Mouse (Mus musculus): Measurements from ENCODE around the gene Grin3a.
"Not testable (repeated sequence)": the region's sequence is repeated elsewhere in the genome, so short reads cannot be mapped to it uniquely, and the experiment has no call there.

Grin3a gene

DNA sequence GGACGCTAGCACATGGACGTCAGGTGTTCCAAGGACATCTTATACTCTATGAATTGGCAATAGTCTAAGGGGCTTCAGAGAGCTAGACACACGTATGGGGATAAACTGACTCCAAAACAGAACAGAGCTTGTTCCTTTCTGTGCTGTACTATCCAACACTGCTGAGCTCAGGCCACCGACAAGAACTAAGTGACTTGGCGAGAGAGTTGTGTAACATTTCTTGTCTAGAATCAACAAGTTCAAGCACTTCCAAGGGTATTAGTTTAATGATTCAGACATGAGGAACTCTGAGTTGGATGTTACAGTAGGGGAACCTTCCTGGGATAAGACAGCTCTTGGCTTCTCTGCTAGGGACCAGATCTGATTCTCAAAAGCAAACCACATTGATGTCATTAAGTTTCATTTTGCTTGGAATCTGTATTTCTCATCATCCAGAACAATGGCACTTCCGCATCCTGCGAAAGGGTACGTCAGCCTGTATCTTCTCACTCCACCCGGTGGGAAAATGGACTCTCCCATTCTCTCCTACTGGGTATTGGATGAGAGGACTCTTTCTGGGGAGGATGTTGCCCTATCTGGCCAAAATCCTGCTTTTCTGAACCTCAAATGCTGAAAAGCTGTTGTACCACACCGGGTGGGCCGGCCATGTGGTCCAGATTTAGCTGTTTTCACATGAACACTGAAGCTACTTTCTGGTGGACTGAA, 165.2 kb downstream of the Grin3a start:
- peak in 1 of 2 experiments; percentile 14 for DNase-seq

DNA sequence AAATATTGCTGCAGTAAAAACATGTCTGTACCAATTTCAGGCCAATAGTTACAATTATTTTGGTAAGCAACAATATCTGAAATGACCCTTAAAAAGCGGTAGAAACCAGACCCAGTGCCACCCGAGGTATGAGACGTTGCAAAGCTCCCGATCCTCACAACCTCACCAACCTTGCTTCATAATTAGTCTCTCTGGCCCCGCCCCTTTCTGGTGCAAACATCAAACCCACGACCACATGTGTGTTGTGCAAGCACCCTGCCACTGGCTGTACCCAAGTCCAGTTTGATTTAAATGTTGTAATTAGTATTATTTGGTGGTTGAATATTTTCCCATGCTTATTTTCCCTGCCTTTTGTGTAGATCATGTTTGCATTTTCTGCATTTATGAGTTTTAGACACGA, 168.8 kb downstream of the Grin3a start:
- DNase-seq, result no peak

DNA sequence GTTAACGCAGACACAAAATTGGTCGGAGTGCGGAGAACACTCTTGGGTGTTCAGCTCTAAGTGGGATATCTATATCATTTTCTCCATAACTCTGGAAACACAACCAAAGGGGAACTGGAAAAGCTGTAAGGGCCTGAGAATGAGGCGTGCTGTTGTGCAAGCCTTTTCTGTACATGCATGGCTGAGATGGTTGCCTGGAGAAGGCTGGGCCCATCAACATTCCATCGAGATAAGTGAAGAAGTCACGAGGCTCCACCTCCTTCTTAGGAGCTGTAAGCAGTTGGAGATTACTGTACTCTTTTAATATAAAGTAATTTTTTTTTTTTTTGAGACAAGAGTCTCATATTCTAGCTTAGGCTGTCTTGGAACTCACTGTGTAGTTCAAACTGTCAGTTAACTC, 169.5 kb downstream of the Grin3a start:
- peak; percentile 46 to 73 for DNase-seq

DNA sequence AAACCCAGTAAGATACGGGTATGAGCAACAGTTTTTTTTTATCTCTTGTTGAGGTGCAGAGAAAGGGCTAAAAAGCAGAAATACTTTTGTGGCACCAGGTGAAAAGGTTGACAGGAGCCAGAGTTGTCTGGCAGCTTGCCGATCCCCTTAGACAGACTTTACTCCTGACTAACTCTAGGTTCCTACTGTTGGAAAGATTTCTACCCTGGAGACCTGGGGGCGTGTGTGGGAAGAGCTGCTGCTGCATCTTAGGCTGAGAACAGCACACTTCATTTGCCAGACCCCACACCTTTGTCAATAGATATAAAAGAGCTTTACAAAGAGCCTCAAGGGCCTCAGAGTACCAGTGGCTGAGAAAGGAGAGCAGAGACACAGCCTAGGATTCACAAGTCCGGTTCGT, 180.7 kb downstream of the Grin3a start:
- no peak for DNase-seq

DNA sequence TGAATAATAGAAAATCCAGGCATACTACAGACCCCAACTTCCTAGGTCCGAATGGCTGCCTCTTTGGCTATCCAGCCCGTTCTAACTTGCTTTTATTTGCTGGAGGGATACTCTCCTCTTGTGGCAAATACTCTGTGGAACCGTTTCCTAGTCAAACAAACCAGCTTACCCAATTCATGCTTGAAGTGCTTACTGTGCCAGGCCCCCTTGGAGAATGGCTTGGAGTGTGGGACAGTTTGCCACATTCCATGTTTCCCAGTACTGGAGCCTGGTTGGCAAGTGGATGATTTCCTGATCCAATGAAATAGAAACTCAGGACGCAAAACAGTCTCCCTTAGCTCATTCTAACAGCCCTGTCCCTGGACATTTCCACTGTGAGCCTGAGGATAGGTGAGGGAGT, 183.3 kb downstream of the Grin3a start:
- DNase-seq, result peak; percentile 26 to 65

DNA sequence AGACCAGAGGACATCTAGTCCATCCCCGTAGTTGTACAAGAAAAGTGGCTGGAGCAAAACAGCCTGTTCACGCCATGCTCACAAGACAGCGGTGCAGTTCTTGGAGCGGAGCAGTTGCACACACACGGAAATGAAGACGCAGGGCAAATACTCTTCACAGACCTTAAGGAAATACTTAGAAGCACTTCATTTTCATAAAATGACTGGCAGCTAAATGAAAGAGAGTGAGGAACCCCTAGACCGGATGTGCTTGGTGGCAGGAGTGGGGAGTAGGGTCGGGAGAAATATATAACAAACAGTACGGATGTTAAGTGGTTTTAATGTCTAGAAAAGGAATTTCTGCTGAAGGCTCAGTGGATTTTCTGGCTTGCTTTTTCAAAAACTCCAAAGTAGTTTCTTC, 183.9 kb downstream of the Grin3a start:
- peak; percentile 13 to 29 for DNase-seq

DNA sequence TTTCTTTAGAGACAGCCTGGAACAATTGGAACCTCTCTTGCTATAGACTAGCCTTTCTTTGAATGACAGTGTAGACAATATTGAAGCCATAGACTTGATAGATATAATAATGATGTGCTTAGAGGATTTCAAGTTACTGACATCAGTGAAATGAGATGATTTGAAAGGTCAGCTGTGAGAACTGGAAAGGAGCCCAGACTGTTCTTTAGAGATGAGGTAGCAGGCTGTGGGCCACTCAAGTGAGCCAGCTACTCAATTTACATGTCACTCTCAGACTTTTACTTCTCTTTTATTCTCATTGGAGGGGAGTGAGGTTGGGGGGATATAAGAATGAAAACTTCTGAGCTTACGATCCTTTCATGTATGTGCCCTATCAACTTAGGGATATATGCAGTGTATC, 186.1 kb downstream of the Grin3a start:
- DNase-seq, result no peak

DNA sequence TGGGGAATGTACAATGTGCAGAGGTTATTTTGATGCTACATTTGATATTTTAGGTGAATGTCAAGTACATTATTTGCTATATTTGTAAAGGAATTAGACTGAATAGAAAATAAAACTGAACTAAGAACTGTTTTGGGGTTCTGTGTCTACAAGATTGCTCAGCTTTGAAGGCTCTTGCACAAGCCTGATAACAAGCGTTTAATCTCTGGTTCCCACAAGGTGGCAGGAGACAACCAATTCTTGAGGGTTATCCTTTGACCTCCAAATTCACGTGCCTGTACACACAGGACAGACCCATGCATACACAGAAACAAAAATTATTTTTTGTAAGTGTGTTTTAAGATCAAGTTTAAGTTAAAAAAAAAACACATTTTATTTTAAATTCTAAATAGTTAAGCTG, 205.6 kb downstream of the Grin3a start:
- no peak for DNase-seq

DNA sequence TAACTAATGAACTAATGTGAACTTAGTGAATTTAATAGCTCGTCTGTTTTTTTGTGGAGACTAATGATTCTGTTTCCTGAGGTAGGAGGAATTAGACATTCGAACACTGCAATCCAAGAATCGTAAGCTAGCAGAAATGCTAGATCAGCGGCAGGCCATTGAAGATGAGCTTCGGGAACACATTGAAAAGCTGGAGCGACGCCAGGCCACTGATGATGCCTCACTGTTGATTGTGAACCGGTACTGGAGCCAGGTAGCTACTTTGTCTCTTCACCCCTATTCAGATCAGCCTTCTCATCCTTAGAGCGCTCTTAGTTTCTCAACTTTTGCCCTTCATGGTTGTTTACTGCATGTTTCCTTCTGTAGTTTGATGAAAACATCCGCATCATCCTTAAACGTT, 207.7 kb downstream of the Grin3a start:
- DNase-seq, result no peak

DNA sequence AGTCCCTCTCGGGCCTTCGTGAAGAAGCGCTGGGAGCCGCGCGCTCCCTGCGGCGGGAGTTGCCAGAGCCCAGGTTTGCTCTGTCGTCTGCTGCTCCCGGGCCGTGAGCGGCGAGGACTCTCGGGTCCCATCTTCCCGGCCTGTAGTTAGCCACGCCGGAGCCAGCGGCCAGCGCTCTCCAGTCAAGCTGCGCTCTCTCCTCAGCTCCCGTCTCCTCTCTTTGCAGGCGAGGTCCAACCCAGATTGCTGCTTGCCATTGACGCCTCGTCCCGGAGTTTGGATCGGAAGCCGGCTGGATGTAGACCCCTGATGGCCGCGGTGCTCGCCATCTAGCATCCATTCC, 213.4 kb downstream of the Grin3a start:
- no peak for DNase-seq

DNA sequence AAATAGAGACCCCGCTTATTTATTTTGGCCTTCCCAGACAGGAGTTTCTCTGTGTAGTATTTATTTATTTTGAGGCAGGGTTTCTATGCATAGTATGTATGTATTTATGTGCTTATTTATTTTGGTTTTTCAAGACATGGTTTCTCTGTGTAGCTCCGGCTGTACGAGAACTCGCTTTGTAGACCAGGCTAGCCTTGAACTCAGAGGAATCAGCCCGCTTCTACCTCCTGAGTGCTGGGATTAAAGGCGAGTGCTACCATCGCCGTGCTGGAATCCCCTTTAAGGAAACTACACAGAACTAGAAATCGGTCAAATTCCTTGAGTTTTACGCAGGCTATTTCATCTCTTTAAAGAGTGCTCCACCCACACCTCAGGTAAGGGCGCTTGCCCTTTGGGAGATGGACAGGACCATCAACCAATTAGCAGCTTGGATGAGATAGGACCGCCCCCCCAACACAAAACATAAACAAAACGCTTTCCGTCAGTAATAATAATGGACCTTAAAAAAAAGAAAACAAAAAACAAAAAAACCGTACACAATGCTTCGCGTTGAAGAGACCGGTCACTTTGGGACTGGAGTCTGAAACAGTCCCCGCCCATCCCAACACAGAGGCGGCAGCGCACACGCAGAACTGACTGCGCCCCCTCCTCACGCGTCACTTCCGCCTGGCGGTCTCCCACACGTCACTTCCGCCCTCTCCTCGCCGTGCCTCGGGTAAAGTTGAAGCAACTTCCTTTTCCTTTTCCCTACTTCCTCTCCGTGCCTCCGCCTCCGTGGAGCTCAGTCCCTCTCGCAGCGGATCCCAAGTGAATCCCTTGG, 214.0 kb downstream of the Grin3a start, which contains the start of gene Rnf20:
Gene Rnf20 (plus strand): TSS at position 688 of the 820 bp plus-strand sequence.
- DNase-seq, result peak; percentile 97

DNA sequence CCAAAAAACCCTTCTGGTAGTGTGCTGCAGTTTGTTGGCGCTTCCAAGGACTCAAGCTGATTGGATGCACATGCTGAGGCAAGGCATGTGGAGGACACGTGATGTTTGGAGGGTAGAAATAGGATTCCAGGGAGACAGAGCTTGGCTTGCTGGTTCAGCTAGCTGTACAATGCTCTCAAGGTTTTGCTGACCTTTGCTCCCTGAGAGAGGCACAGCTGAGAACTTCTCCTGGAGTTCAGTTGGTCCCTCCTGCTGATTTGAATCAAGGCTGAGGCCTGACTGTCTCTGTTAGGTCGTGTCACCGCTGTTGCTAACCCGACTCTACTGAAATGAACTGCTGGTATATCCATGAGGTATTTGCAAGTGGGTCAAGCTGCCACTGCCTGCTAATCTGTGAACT, 216.6 kb downstream of the Grin3a start:
- DNase-seq, result no peak

DNA sequence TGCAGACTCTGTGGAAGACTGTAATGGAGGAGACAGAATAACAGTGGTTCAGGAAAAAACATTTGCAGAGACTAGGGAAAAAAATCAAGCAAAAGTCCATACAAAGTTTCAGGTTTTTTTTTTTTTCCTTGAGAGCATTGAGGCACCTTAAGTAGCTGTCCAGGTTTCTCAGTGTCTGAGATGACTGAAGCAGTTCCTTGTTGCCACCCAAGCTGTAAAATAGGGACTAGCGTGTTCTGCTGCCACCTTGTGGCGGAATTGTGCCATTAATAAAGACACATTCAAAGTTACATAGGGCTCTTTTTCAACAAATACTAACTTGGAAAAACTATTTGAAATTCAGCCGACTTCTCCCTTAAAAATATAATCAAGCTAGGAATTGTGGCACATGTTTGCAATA, 218.6 kb downstream of the Grin3a start:
- DNase-seq, result peak; percentile 39 to 77

DNA sequence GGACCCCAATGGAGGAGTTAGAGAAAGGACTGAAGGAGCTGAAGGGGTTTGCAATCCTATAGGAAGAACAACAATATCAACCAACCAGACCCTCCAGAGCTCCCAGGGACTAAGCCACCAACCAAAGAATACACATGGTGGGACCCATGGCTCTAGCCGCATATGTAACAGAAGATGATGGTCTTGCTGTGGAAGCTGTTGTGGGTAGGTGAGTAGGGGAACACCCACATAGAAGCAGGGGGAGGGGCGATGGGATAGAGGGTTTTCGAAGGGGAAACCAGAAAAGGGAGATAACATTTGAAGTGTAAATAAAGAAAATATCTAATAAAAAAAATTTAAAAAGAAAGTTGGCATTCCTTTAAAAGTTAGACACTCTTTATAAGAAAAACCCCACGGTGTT, 220.6 kb downstream of the Grin3a start:
- not testable (repeated sequence) for DNase-seq

DNA sequence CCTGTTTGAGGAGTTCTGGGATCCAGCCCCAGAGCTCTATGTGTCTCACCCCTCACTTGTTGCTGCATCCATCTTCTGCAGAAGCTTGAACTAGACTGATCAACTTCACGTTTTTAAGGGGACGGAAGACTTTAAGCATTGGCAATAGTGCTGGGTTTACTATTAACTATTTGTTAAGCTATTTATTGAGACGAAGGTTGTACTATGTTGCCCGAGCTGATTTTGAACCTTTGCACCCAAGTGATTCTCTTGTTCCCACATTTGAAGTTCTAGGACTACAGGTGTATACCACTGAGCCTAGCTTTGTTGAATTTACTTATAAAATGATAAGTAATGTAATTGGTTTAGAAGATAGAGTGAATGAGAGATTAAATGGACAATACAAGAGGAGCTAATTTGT, 221.6 kb downstream of the Grin3a start:
- no peak for DNase-seq

DNA sequence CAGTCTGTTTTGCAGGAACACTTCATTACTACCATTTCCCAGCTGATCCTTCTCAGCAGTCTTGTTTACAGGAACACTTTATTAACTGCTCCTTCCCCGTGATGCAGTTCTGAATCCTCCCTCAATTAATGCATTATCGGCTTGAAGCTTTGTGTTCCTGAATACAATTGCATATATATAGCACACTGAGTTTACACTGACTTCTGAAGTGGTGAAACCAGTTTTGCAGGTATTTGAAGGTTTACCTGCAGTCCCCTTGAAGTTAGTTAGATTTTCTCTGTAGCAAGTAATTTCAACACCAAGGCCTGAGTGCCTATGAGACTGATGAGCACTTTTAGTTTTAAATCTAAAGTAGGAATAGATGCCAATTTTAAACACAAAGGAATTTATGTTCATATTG, 223.3 kb downstream of the Grin3a start:
- DNase-seq, result no peak

DNA sequence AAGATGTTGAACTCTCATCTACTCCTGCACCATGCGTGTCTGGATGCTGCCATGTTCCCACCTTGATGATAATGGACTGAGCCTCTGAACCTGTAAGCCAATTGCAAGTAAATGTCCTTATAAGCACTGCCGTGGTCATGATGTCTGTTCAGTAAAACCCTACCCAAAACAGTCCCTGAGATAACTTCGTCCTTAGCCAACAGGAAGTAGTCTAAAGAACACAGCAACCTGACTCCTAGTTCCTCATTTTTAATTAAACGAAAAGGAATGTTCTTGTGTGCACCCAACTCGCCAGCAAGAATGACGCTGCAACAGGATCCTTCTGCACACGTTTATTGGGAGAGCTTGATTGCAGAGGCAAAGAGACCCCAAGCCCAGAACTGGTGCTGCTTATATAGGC, 225.7 kb downstream of the Grin3a start:
- not testable (repeated sequence) for DNase-seq

DNA sequence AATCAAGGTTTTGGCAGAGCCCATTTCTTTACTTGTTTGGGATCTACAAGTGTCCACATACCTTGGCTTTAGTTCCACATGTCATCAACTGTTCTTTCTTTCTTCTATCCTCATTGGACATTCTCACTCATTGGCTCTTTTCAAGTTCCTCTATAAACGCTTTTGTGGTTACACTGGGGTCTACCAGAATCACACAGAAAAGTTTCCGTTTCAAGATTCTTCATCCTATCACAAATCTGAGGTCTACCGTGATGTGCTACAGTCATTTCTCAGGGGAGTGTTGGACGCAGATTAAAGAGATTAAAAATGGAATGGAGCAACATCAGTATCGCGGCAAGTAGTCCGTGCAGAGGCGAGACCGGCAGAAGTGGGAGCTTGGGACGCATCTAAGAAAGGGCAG, 228.6 kb downstream of the Grin3a start:
- no peak for DNase-seq
